18 mouse cellular contexts compared by ENCODE assay signal in genomic region chr1:176196341-176196740, GRCm38 (mm10).
DNase-seq lines count a peak whose midpoint lies in the region; ATAC-seq and TF ChIP-seq lines count a peak whose summit lies in the region.
"Had no signal": no experiment of that assay in that cellular context is flagged by ENCODE, and none has a peak within 500 bp of the region (broad histone marks: within the 10 kb centered on the region; RNA-seq: fewer than 3 reads in every experiment).

No protein-coding gene starts in this region.

- WGBS in intestine, postnatal 0 days = 81% methylated on average over 4 of the region's 4 CpGs

- H3K4me2 ChIP-seq in intestine, postnatal 0 days (replicated peaks; ENCODE audit: low read depth) = no peak overlapping the region
- H3K4me2 ChIP-seq: embryonic facial prominence, embryonic 12.5 days; forebrain, embryonic 13.5 days; forebrain, embryonic 15.5 days had no signal

- TF ChIP-seq CTCF in gastrocnemius, adult 2 months (IDR thresholded peaks at IDR 0.05) = no peak
- TF ChIP-seq CTCF in E14TG2a.4 (conservative IDR thresholded peaks at IDR 0.05; ENCODE audit: low read length) = no peak
- TF ChIP-seq CTCF in intestine, postnatal 0 days (IDR thresholded peaks at IDR 0.05; ENCODE audit: low read depth) = no peak

- ATAC-seq in intestine, postnatal 0 days = no peak
- ATAC-seq: activated CD4-positive, CD25-positive, alpha-beta regulatory T cell, adult 4 months; forebrain, postnatal 0 days; Patski had no signal

- DNase-seq in gastrocnemius, adult 2 months = no peak
- DNase-seq in gastrocnemius, postnatal 36 days = no peak
- DNase-seq in ES-CJ7 (ENCODE audit: low read depth, low spot score) (peak; percentile 53), R1 (ENCODE audit: low read depth, low spot score) (peak; percentile 57)
- DNase-seq in spleen, postnatal 36 days (ENCODE audit: low spot score in 2 of 2) = no peak
- DNase-seq in thymus, postnatal 4 days = no peak
- DNase-seq: adrenal gland, adult 8-10 months; adrenal gland, postnatal 36 days had no signal

- H3K9ac ChIP-seq in intestine, postnatal 0 days (ENCODE audit: low read depth, low read length) = no peak overlapping the region
- H3K9ac ChIP-seq: embryonic facial prominence, embryonic 12.5 days; forebrain, embryonic 13.5 days; forebrain, embryonic 15.5 days; forebrain, postnatal 0 days had no signal

- no peak overlapping the region for H3K4me3 ChIP-seq in gastrocnemius, adult 2 months
- H3K4me3 ChIP-seq in E14TG2a.4 (replicated peaks; ENCODE audit: low read length) = peak overlapping the region; percentile 49; the same call in 1 of the 2 replicates
- no peak overlapping the region for H3K4me3 ChIP-seq in intestine, postnatal 0 days (ENCODE audit: low read depth, low read length)
- H3K4me3 ChIP-seq: embryonic facial prominence, embryonic 10.5 days; embryonic facial prominence, embryonic 12.5 days; forebrain, embryonic 13.5 days; forebrain, embryonic 15.5 days had no signal

- no peaks in the 10 kb centered on the region for H3K36me3 ChIP-seq in E14TG2a.4 (ENCODE audit: insufficient read depth, low read length)
- H3K36me3 ChIP-seq in intestine, postnatal 0 days (ENCODE audit: control insufficient read depth, insufficient read depth) = no peaks in the 10 kb centered on the region
- H3K36me3 ChIP-seq: embryonic facial prominence, embryonic 10.5 days; embryonic facial prominence, embryonic 12.5 days; forebrain, embryonic 15.5 days; G1E had no signal

- peak overlapping the region; percentile 72 for H3K27ac ChIP-seq in gastrocnemius, adult 2 months
- H3K27ac ChIP-seq in intestine, postnatal 0 days (ENCODE audit: low read depth, low read length) = no peak overlapping the region
- H3K27ac ChIP-seq: embryonic facial prominence, embryonic 10.5 days; embryonic facial prominence, embryonic 12.5 days; forebrain, embryonic 13.5 days; forebrain, embryonic 15.5 days had no signal

- no peaks in the 10 kb centered on the region for H3K4me1 ChIP-seq in E14TG2a.4 (replicated peaks; ENCODE audit: low read depth, low read length)
- no peaks in the 10 kb centered on the region for H3K4me1 ChIP-seq in intestine, postnatal 0 days (replicated peaks; ENCODE audit: control insufficient read depth, insufficient read depth, low read length)
- H3K4me1 ChIP-seq: embryonic facial prominence, embryonic 10.5 days; embryonic facial prominence, embryonic 12.5 days; forebrain, embryonic 13.5 days; forebrain, embryonic 15.5 days had no signal

- intact Hi-C loops in gastrocnemius, adult 2 months (cut with DNase I) = no loop called here
- intact Hi-C loops in gastrocnemius, postnatal 36 days (cut with DNase I) = no loop called here

- no peaks in the 10 kb centered on the region for H3K9me3 ChIP-seq in E14TG2a.4 (ENCODE audit: low read length)
- H3K9me3 ChIP-seq in intestine, postnatal 0 days (ENCODE audit: control insufficient read depth) = no peaks in the 10 kb centered on the region
- H3K9me3 ChIP-seq: embryonic facial prominence, embryonic 10.5 days; embryonic facial prominence, embryonic 12.5 days; forebrain, embryonic 13.5 days; forebrain, embryonic 15.5 days had no signal

- 0 out of 2 replicates have a peak, but pooled peaks cover 3% of the 10 kb centered on the region for H3K27me3 ChIP-seq in E14TG2a.4 (ENCODE audit: insufficient read depth, low read length)
- no peaks in the 10 kb centered on the region for H3K27me3 ChIP-seq in intestine, postnatal 0 days (replicated peaks; ENCODE audit: control insufficient read depth, insufficient read depth, low read length)
- H3K27me3 ChIP-seq: embryonic facial prominence, embryonic 12.5 days; forebrain, embryonic 13.5 days; forebrain, embryonic 15.5 days; Patski had no signal

Comparison
In these comparisons a context has a peak if more than half of its experiments do, and no peak if none do; other contexts are left out.
1. DNase-seq: peak in ES-CJ7 (single experiment) and R1 (single experiment); none in gastrocnemius, adult 2 months (single experiment), gastrocnemius, postnatal 36 days (0 of 2), spleen, postnatal 36 days (0 of 2) and thymus, postnatal 4 days (single experiment).